Mouse (Mus musculus) embryonic fibroblast, embryonic 13.5 days (primary cell): Measurements from ENCODE around the gene Slc39a13. TPM values are rescaled to one million over a fixed set of nuclear protein-coding genes. Genes with fewer than 3 reads are reported as not detected.

Experiments
- H3K27ac ChIP-seq: 2 replicates; pipeline ENCODE4 v1.5.1; 2012; ENCODE audit warnings: low read length, control low read depth, inconsistent platforms; ENCODE audit not compliant: insufficient read depth
- H3K4me1 ChIP-seq: 2 replicates; pipeline ENCODE4 v1.6.1; 2011; ENCODE audit warnings: low read length; ENCODE audit not compliant: control insufficient read depth, insufficient read depth
- H3K4me3 ChIP-seq: 2 replicates; pipeline ENCODE4 v1.5.1; 2011; ENCODE audit warnings: mild to moderate bottlenecking, control low read depth, low read length; ENCODE audit not compliant: insufficient read depth
- CTCF ChIP-seq: IDR thresholded peaks from 2 replicates; pipeline ENCODE4 v1.5.1; 2011; ENCODE audit warnings: mild to moderate bottlenecking, control low read depth, low read length, moderate library complexity, borderline replicate concordance; ENCODE audit not compliant: insufficient read depth
- POLR2A ChIP-seq: IDR thresholded peaks from 2 replicates; pipeline ENCODE4 v1.6.1; 2011; ENCODE audit warnings: low read depth, mild to moderate bottlenecking, control low read depth, low read length, moderate library complexity
- polyA plus RNA-seq: library from polyadenylated mRNA; stranded (reverse); fragments of >200 nt; gene quantifications from 2 replicates; pipeline ENCODE4 v1.2.4, GENCODE M21; 2011; ENCODE audit warnings: low read depth; ENCODE audit not compliant: missing spikeins, insufficient read length

The Slc39a13 gene
- polyA plus RNA-seq = 93.5 and 104 TPM in 2 replicates

GRCm38 (mm10) chr2:91070076-91070800 lies at the start of gene Slc39a13:
Gene Slc39a13 (minus strand): TSS chr2:91070417.
- TF ChIP-seq CTCF (peak; percentile 93), POLR2A (peak; percentile 85)
- H3K4me1 ChIP-seq = no peaks in the 10 kb centered on the region
- peak within 1 kb of the TSS; percentile 95 for H3K27ac ChIP-seq
- H3K4me3 ChIP-seq = peak within 1 kb of the TSS; percentile 80

GRCm38 (mm10) chr2:91119551-91119950 lies 49.3 kb upstream of the Slc39a13 start:
- no peaks in the 10 kb centered on the region for H3K4me1 ChIP-seq
- H3K27ac ChIP-seq = no peak overlapping the region
- H3K4me3 ChIP-seq = no peak overlapping the region
- TF ChIP-seq CTCF = no peak
- no peak for TF ChIP-seq POLR2A

- Histone ChIP-seq H3K4me3 (no peak overlapping the region), H3K27ac (no peak overlapping the region), H3K4me1 (no peaks in the 10 kb centered on the region)
- TF ChIP-seq POLR2A (no peak), CTCF (no peak)
Observed at GRCm38 (mm10) chr2:91119061-91119460, 48.8 kb upstream of the Slc39a13 start.

DNA sequence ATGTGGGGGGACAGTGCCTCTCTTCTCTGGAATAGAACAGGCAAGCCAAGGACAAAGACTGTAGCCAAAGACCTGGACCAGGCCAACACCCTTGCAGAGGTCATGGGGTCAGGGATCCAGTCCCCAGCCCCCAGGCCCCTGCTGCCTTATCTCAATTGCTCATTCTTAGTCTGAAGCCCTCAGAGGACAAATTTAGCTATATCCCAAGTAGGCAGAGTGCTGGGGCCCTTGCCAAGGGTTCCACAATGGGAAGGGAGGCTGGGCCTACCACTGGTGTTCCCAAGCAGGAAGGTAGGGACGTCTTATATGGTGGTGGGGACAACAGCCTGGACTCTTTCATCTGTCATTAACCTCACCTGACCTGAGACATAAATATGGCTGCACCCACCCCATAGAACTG lies 48.4 kb upstream of the Slc39a13 start:
- TF ChIP-seq CTCF (no peak), POLR2A (no peak)
- Histone ChIP-seq H3K4me1 (no peaks in the 10 kb centered on the region), H3K27ac (no peak overlapping the region), H3K4me3 (no peak overlapping the region)

GRCm38 (mm10) chr2:91117585-91118275 lies 47.5 kb upstream of the Slc39a13 start, which contains the start of gene Mybpc3:
Gene Mybpc3 (plus strand): TSS chr2:91118144.
- Histone ChIP-seq H3K4me1 (0 out of 2 replicates have a peak, but pooled peaks cover under 1% of the 10 kb centered on the region), H3K27ac (no peak within 1 kb of the TSS), H3K4me3 (no peak within 1 kb of the TSS)
- TF ChIP-seq POLR2A = no peak
- TF ChIP-seq CTCF = no peak

- no peak overlapping the region for H3K27ac ChIP-seq
- TF ChIP-seq CTCF = no peak
- no peak for TF ChIP-seq POLR2A
- 0 out of 2 replicates have a peak, but pooled peaks cover 2% of the 10 kb centered on the region for H3K4me1 ChIP-seq
- H3K4me3 ChIP-seq = no peak overlapping the region
Observed at GRCm38 (mm10) chr2:91116842-91117241, 46.6 kb upstream of the Slc39a13 start.

GRCm38 (mm10) chr2:91115578-91115970 lies 45.4 kb upstream of the Slc39a13 start:
- H3K27ac ChIP-seq = no peak overlapping the region
- no peak overlapping the region for H3K4me3 ChIP-seq
- TF ChIP-seq CTCF (no peak), POLR2A (no peak)
- H3K4me1 ChIP-seq = 0 out of 2 replicates have a peak, but pooled peaks cover 2% of the 10 kb centered on the region

DNA sequence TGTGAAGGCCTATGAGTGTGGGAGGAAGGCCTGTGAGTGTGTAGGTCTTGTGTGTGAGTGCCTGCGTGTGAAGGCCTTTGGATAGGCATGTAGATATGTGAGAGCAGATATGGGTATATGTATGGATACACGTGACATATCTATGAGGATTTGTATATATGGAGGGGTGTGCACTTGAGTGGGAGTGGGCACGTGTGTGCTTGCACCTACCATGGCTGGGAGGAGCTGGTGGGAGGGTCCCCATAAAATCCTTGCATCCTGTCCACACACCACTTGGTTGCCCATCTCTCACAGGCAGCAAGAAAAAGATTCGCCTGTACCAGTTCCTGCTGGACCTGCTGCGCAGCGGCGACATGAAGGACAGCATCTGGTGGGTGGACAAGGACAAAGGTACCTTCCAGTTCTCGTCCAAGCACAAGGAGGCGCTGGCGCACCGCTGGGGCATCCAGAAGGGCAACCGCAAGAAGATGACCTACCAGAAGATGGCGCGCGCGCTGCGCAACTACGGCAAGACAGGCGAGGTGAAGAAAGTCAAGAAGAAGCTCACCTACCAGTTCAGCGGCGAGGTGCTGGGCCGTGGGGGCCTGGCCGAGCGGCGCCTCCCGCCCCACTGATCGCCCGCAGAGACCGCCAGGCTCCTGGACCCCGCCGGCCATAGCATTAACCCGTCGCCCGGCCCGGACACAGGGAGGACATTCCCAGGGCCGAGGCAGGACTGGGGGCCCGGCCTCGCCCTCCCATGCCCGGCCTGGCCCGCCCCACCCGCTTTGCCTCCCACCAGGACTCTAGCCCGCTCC lies 44.8 kb upstream of the Slc39a13 start:
- peak overlapping the region; percentile 8; the same call in 1 of the 2 replicates for H3K4me3 ChIP-seq
- TF ChIP-seq POLR2A (peak; percentile 41; the same call in 1 of the 2 replicates), CTCF (peak; percentile 100)
- no peak overlapping the region for H3K27ac ChIP-seq
- 0 out of 2 replicates have a peak, but pooled peaks cover 2% of the 10 kb centered on the region for H3K4me1 ChIP-seq

GRCm38 (mm10) chr2:91113852-91114251 lies 43.6 kb upstream of the Slc39a13 start:
- Histone ChIP-seq H3K4me3 (no peak overlapping the region), H3K4me1 (0 out of 2 replicates have a peak, but pooled peaks cover 2% of the 10 kb centered on the region), H3K27ac (no peak overlapping the region)
- TF ChIP-seq POLR2A (no peak), CTCF (no peak)
